Mouse (Mus musculus) forebrain, embryonic 12.5 days (tissue): ENCODE measurements around the gene Umps. TPM values are rescaled to one million over a fixed set of nuclear protein-coding genes. Genes with fewer than 3 reads are reported as not detected.

ENCODE experiments used
- ATAC-seq: fragments of 200-750 bp; cut with Nextera tagmentation; 2 replicates; pipeline ENCODE4 v1.8.0; 2017; ENCODE audit warnings: moderate TSS enrichment; ENCODE audit not compliant: low FRiP score
- H3K27ac ChIP-seq: fragments of 300-500 bp; sonication (generic); 2 replicates; pipeline ENCODE4 v1.5.1; 2016; ENCODE audit warnings: mild to moderate bottlenecking
- H3K27me3 ChIP-seq: fragments of 300-500 bp; sonication (generic); 2 replicates; pipeline ENCODE4 v1.6.1; 2016; ENCODE audit warnings: mild to moderate bottlenecking
- H3K36me3 ChIP-seq: fragments of 300-500 bp; sonication (generic); replicated peaks from 2 replicates; pipeline ENCODE4 v1.6.1; 2016; ENCODE audit warnings: mild to moderate bottlenecking
- H3K4me1 ChIP-seq: fragments of 300-500 bp; sonication (generic); 2 replicates; pipeline ENCODE4 v1.6.1; 2016
- H3K4me2 ChIP-seq: fragments of 300-500 bp; sonication (generic); 2 replicates; pipeline ENCODE4 v1.6.1; 2016; ENCODE audit warnings: mild to moderate bottlenecking, moderate library complexity
- H3K4me3 ChIP-seq: fragments of 300-500 bp; sonication (generic); replicated peaks from 2 replicates; pipeline ENCODE4 v1.5.1; 2016; ENCODE audit warnings: mild to moderate bottlenecking
- H3K9ac ChIP-seq: fragments of 300-500 bp; sonication (generic); 2 replicates; pipeline ENCODE4 v1.6.1; 2016; ENCODE audit warnings: mild to moderate bottlenecking
- H3K9me3 ChIP-seq: fragments of 300-500 bp; sonication (generic); 2 replicates; pipeline ENCODE4 v1.6.1; 2016
- whole genome bisulfite sequencing: fragments of 180-500 bp; shearing (Covaris S2); methylation state at CpG from one replicate; pipeline ENCODE4 v1.1.7; 2016; 5-methylcytosine and 5-hydroxymethylcytosine counted together
- polyA plus RNA-seq: library from polyadenylated mRNA; unstranded; fragments of >200 nt; fragmentation: Nextera tagmentation; extraction: Ambion mirVana; gene quantifications from 2 replicates; pipeline ENCODE4 v1.2.1, GENCODE M21; 2016

Umps gene
- polyA plus RNA-seq, 1 experiment from 2014 or later, result 56.9 TPM

DNA sequence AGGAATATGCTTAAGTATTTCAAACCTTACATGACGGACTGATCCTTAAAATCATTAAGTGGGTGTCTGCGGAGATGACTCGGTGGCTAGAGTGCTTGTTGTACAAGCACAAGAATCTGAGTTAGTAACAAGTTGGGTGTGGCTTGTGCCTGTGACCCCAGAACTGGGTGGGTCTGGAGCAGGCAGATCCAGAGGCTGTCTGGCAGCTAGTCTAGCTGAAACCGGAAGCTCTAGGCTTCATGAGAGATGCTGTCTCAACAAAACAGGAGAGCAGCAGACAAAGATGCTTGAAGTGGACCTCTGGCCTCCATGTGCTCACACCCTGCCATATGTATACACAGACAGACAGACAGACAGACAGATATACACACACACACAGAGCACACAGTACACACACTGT, 23.9 kb upstream of the Umps start:
- Histone ChIP-seq H3K36me3 (0 out of 2 replicates have a peak, but pooled peaks cover 7% of the 10 kb centered on the region), H3K27ac (no peak overlapping the region), H3K27me3 (no peaks in the 10 kb centered on the region), H3K9ac (no peak overlapping the region), H3K9me3 (no peaks in the 10 kb centered on the region), H3K4me3 (no peak overlapping the region), H3K4me2 (no peak overlapping the region), H3K4me1 (peaks cover 11% of the 10 kb centered on the region; the same call in 1 of the 2 replicates)
- no peak for ATAC-seq
- WGBS, result 87% methylated on average over 4 of the region's 4 CpGs

DNA sequence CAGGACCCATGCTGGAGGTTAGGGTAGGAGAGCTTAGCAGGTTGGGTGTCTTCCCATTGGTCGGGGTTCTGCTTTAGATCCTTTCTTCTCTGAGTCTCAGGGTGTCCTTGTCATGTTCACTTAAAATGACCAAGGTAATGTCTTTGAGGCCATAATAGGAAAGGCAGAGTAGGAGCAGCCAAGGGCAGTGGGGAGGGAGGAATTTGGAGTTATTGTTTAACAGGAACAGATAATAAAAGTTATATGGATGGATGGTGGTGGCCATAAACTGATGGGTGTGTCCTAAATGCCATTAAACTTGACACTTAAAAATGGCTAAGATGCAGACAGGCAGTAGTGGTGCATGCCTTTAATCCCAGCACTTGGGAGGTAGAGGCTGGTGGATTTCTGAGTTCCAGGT, 22.3 kb upstream of the Umps start:
- no peaks in the 10 kb centered on the region for H3K27me3 ChIP-seq
- no peak for ATAC-seq
- H3K4me2 ChIP-seq, result no peak overlapping the region
- 89% methylated on average over 1 of the region's 1 CpGs for WGBS
- no peak overlapping the region for H3K4me3 ChIP-seq
- peaks cover 7% of the 10 kb centered on the region; the same call in 1 of the 2 replicates for H3K36me3 ChIP-seq
- no peak overlapping the region for H3K27ac ChIP-seq
- no peak overlapping the region for H3K9ac ChIP-seq
- H3K9me3 ChIP-seq, result no peaks in the 10 kb centered on the region
- H3K4me1 ChIP-seq, result peaks cover 11% of the 10 kb centered on the region; the same call in 1 of the 2 replicates

DNA sequence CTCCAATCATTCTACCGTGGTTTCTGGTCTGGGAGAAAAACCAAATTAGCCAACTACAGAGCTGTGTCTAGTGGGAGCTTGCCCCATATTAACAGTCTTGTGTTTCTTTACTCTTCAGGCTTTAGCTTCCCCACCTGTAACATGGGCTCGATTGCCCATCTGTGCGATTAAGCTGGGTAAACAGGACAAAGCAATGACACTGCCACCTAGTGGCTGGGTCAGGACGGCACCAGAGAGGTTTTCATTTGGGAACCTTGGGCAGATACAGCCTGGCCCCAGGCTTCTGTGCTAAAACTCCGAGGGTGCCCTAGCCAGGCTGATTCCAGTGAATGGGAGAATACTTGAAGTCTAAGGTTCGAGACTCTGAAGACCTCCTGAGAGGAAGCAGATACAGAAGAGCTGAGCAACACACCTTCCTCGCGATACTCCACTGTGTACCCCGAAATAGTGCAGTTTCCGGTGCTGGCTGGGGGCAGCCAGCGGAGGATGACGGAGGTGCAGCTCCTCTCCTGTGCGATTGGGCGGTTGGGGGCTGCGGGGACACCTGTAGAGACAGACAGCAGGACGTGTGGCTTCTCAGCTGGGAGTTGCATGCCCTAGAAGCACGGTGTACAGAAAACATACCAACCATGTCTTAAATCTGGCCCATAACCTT, 21.6 kb upstream of the Umps start:
- Histone ChIP-seq H3K9me3 (no peaks in the 10 kb centered on the region), H3K9ac (no peak overlapping the region), H3K4me2 (no peak overlapping the region), H3K4me3 (no peak overlapping the region), H3K27me3 (no peaks in the 10 kb centered on the region), H3K36me3 (peaks cover 7% of the 10 kb centered on the region; the same call in 1 of the 2 replicates), H3K4me1 (peaks cover 11% of the 10 kb centered on the region; the same call in 1 of the 2 replicates), H3K27ac (no peak overlapping the region)
- no peak for ATAC-seq
- 62% methylated on average over 17 of the region's 17 CpGs for WGBS

DNA sequence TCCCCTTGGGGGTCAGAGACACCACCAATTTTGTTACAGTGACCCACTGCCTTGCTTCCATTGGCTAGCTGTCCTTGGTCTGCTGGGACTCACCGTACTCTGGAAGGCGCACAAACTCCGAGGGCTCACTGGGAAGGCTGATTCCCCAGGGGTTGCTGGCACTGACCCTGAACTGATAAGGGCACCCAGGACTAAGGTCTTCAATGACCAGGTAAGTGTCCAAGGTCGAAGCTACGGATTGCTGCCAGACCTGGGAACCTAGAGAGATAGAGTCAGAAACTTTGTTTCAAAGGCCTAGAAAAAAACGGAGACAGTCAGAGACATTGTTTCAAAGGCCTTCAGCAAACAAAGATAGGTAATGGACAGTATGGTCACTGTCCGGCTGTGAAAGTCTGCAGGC, 20.2 kb upstream of the Umps start:
- no peak for ATAC-seq
- WGBS, result 94% methylated on average over 7 of the region's 7 CpGs

DNA sequence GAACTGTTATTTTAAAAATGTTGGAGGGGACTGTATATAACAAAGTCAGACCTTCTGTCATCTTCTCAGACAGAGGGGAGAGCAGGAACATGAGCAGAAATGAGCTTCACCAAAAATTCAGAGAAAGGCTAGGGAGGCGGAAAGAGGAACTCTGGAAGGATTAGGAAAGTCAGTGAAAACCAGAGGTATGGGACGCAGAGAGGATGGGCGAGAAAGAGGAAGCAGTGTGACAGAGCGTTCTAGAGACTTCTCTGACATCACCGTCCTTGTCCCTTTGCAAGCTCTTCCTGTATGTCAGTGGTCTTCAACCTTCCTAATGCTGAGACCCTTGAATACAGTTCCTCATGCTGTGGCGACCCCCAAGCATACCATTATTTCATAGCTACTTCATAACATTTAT, 18.5 kb upstream of the Umps start:
- 88% methylated on average over 6 of the region's 6 CpGs for WGBS
- no peak for ATAC-seq
- 0 out of 2 replicates have a peak, but pooled peaks cover 3% of the 10 kb centered on the region for H3K4me1 ChIP-seq
- H3K9ac ChIP-seq, result no peak overlapping the region
- no peaks in the 10 kb centered on the region for H3K9me3 ChIP-seq
- no peak overlapping the region for H3K27ac ChIP-seq
- no peaks in the 10 kb centered on the region for H3K27me3 ChIP-seq
- no peak overlapping the region for H3K4me2 ChIP-seq
- H3K4me3 ChIP-seq, result no peak overlapping the region
- peaks cover 7% of the 10 kb centered on the region; the same call in 1 of the 2 replicates for H3K36me3 ChIP-seq

More for the DNA sequence above, 20.2 kb upstream of the Umps start:
- no peak overlapping the region for H3K4me3 ChIP-seq
- H3K36me3 ChIP-seq, result peaks cover 7% of the 10 kb centered on the region; the same call in 1 of the 2 replicates
- H3K4me1 ChIP-seq, result 0 out of 2 replicates have a peak, but pooled peaks cover 4% of the 10 kb centered on the region
- no peaks in the 10 kb centered on the region for H3K9me3 ChIP-seq
- no peak overlapping the region for H3K4me2 ChIP-seq
- no peaks in the 10 kb centered on the region for H3K27me3 ChIP-seq
- H3K27ac ChIP-seq, result no peak overlapping the region
- no peak overlapping the region for H3K9ac ChIP-seq

DNA sequence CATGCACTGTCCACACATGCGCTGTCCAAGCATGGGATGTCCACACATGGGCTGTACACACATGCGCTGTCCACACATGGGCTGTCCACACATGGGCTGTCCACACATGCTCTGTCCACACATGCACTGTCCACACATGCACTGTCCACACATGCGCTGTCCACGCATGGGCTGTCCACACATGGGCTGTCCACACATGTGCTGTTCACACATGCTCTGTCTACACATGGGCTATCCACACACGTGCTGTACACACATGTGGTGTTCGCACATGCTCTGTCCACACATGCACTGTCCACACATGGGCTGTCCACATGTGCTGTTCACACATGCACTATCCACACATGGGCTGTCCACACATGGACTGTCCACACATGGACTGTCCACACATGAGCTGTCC, 16.9 kb upstream of the Umps start:
- no peak overlapping the region for H3K9ac ChIP-seq
- no peak for ATAC-seq
- peaks cover 8% of the 10 kb centered on the region; the same call in 1 of the 2 replicates for H3K4me1 ChIP-seq
- H3K27me3 ChIP-seq, result no peaks in the 10 kb centered on the region
- peaks cover 7% of the 10 kb centered on the region for H3K36me3 ChIP-seq
- H3K9me3 ChIP-seq, result no peaks in the 10 kb centered on the region
- H3K27ac ChIP-seq, result no peak overlapping the region
- no peak overlapping the region for H3K4me3 ChIP-seq
- 96% methylated on average over 6 of the region's 6 CpGs for WGBS
- no peak overlapping the region for H3K4me2 ChIP-seq

DNA sequence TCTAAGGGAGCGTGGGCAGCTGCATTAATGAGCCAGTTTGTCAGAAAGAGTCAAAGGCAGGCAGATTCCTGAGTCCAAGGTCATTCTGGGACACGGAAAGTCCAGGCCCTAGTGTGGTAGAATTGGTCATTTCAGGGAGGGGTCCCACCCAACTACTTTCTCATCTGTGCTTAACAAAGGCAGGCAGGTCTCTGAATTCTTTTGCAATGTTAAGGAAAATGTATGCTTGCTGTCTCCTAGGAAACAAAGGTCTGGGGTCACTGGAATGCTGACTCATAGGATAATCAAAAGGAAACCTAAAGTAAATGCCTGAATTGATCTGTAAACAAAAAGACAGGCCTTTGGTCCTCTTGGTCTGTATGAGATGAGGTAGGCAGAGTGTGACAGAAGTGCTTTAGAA, 13.0 kb upstream of the Umps start:
- Histone ChIP-seq H3K9ac (no peak overlapping the region), H3K36me3 (peaks cover 27% of the 10 kb centered on the region), H3K4me2 (no peak overlapping the region), H3K4me1 (peaks cover 8% of the 10 kb centered on the region; the same call in 1 of the 2 replicates), H3K4me3 (no peak overlapping the region), H3K27me3 (no peaks in the 10 kb centered on the region), H3K9me3 (no peaks in the 10 kb centered on the region), H3K27ac (no peak overlapping the region)
- WGBS, result 38% methylated on average over 2 of the region's 2 CpGs
- no peak for ATAC-seq

DNA sequence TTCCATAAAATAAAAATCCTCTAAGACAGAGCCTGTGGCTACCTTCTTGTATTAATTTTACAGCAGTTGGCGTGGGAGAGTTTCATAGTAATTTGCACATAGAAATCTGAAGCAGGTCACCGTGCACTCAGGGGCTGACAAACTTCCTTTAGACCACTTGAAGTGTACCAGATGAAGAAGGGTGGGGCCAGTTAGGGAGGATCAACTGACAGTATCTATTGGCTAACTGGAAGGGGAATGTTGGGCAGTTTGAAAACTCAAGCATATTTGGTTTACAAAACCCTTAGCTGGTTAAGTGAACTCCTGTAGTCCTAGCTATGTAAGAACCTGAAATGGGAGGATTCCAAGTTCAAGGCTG, 424 bp upstream of the Umps start:
- peak overlapping the region; percentile 86; the same call in 1 of the 2 replicates for H3K9ac ChIP-seq
- peak overlapping the region; percentile 84 for H3K4me2 ChIP-seq
- ATAC-seq, result peak; percentile 45
- H3K4me3 ChIP-seq, result peak overlapping the region; percentile 85
- no peaks in the 10 kb centered on the region for H3K27me3 ChIP-seq
- H3K36me3 ChIP-seq, result peaks cover 13% of the 10 kb centered on the region
- no peak overlapping the region for H3K27ac ChIP-seq
- no peaks in the 10 kb centered on the region for H3K9me3 ChIP-seq
- 78% methylated on average over 2 of the region's 2 CpGs for WGBS
- peaks cover 13% of the 10 kb centered on the region for H3K4me1 ChIP-seq

DNA sequence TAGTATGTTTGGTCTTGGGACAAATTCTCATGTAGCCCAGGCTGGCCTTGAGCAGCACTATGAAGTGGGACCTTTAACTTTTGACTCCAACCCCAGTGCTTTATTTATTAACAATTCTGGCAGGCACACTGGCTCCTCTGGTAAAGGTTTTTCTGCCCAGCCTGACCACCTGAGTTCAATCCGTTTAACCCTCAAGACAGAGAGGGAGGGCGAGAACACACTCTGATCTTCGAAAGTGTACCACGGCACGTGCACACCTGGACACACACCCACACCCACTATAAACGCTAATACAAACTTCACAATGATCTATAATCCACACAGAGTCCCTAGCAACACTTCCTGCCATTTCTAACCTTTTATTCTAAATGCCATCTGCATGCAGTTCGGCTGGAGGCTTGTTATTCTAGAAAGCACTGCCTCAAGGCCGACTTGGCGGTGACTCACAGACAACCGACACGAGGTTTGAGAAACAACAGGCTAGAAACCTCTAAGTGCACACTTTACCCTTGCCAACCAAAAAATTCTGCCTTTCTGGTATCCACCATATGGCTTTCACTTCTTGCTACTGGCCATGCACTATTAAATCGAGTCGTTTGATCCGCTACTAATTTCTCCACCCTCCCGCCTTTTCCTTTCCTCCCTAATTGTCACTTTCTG, 830 bp downstream of the Umps start:
- Histone ChIP-seq H3K9ac (peak overlapping the region; percentile 86), H3K9me3 (no peaks in the 10 kb centered on the region), H3K27ac (0 out of 2 replicates have a peak overlapping the region, but pooled peaks have one; percentile 37), H3K4me1 (peaks cover 13% of the 10 kb centered on the region), H3K36me3 (peaks cover 25% of the 10 kb centered on the region), H3K27me3 (no peaks in the 10 kb centered on the region), H3K4me2 (peak overlapping the region; percentile 84), H3K4me3 (peak overlapping the region; percentile 85)
- 17% methylated on average over 15 of the region's 15 CpGs for WGBS
- ATAC-seq, result peak; percentile 31

DNA sequence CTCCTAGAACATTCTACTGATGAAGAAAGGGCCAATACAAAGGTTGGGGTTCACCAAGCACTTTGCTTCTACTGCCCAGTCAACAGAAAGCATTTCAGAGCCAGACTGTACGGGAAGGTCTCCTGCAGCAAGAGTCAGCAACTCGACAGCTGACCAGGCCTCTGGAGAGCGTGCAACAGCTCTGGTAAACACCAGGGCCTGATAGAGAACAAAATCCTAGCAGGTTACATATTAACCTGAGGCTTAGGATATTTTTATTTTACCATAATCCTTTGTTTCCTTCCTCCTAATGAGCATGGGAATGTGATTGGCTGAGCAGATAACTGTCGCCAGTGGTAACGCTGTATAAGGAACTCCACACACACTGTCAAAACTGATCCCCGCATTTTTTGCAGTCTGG, 3.3 kb downstream of the Umps start:
- Histone ChIP-seq H3K9ac (no peak overlapping the region), H3K27ac (no peak overlapping the region), H3K9me3 (no peaks in the 10 kb centered on the region), H3K27me3 (no peaks in the 10 kb centered on the region), H3K4me2 (no peak overlapping the region), H3K4me1 (peaks cover 13% of the 10 kb centered on the region), H3K36me3 (peaks cover 50% of the 10 kb centered on the region), H3K4me3 (no peak overlapping the region)
- 94% methylated on average over 6 of the region's 6 CpGs for WGBS
- ATAC-seq, result no peak

DNA sequence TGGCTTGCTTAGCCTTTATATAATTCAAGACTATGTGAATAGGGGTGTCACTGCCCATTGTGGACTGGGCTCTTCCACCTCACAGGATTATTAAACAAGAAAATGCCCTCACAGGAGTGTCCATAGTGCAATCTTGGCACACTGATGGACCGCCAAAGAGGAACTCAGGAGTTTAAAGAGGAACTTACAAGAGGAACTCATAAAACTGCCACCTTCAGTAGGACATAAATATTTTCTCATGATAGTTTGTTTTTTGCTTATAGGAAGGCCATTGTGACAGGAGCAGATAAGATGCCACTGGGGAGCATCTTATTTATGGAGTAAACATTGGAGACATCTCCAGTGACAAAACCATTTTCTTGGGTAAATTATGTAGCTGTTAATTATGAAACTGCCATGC, 12.0 kb downstream of the Umps start:
- no peak for ATAC-seq
- no peaks in the 10 kb centered on the region for H3K4me1 ChIP-seq
- no peak overlapping the region for H3K4me2 ChIP-seq
- no peaks in the 10 kb centered on the region for H3K27me3 ChIP-seq
- no peak overlapping the region for H3K9ac ChIP-seq
- H3K36me3 ChIP-seq, result peaks cover 67% of the 10 kb centered on the region
- H3K9me3 ChIP-seq, result no peaks in the 10 kb centered on the region
- H3K27ac ChIP-seq, result no peak overlapping the region
- H3K4me3 ChIP-seq, result no peak overlapping the region
- WGBS, result 95% methylated on average over 1 of the region's 1 CpGs

DNA sequence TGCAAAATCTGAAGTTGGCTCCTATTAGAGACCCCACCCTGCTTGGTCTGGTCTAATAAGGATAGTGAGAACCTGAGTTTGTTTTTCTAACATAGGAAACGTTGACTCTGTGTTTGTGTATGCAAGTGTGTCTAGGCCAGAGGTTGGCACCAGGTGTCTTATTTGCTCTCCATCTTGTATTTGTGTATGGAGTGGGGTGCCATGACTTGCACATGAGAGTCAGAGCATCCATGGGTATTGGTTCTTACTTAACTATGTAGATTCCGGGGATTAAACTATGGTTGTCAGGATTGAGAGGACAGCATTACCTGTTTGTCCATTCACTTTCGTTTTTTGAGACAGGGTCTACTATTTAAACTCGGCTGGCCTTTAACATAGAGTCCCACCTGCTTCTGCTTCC, 13.8 kb downstream of the Umps start:
- 90% methylated on average over 4 of the region's 4 CpGs for WGBS
- Histone ChIP-seq H3K4me2 (no peak overlapping the region), H3K36me3 (peaks cover 49% of the 10 kb centered on the region), H3K4me1 (no peaks in the 10 kb centered on the region), H3K9me3 (no peaks in the 10 kb centered on the region), H3K27ac (no peak overlapping the region), H3K4me3 (no peak overlapping the region), H3K9ac (no peak overlapping the region), H3K27me3 (no peaks in the 10 kb centered on the region)
- no peak for ATAC-seq

DNA sequence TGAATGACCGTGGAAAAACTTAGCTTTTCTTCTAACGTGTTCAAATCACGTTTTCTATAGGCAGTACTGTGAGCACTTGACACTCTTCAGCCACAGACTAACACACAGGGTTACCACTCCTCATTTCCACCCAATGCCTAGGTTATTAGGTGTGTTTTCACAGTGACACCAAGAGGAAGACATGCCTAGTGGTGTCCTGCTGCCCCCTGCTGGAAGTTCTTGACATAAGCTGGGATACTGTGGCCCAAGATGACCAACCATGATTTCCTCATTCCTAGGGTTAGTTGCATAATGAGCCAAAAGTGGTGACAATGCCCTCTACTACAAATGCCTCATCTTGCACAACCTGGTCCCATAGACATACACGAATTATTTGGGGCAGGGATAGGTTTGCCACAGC, 16.0 kb downstream of the Umps start:
- H3K27me3 ChIP-seq, result no peaks in the 10 kb centered on the region
- H3K9ac ChIP-seq, result no peak overlapping the region
- ATAC-seq, result peak; percentile 79; the same call in 1 of the 2 replicates
- H3K4me1 ChIP-seq, result no peaks in the 10 kb centered on the region
- H3K36me3 ChIP-seq, result peaks cover 27% of the 10 kb centered on the region
- 28% methylated on average over 4 of the region's 4 CpGs for WGBS
- no peaks in the 10 kb centered on the region for H3K9me3 ChIP-seq
- no peak overlapping the region for H3K4me3 ChIP-seq
- H3K4me2 ChIP-seq, result no peak overlapping the region
- H3K27ac ChIP-seq, result no peak overlapping the region
